21 mouse cellular contexts compared by ENCODE assay signal in the genomic region with DNA sequence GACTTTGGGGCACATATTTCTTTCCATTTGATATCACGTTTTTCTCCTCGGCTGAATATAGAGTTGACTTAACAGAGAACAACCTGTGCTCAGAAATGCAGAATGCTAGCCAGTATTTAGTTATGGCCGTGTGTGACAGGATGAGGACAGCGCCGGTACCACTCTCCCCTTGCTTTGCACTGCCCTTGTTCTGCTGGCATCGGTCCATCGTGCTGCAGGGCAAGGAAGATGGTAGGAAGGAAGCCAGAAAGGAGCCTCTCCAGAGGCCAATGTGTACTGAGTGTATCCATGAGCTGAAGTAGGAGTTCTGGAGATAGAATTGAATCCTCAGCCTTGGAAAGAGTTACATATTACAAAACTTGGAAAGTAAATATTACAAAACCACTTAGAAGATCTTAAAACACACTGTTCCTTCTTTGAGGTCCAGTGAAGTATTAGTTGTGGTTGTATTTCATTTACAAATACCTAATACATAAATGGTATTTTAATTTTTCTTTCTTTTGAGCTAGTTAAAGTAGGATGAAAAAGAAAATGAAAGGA.
DNase-seq lines count a peak whose midpoint lies in the region; ATAC-seq lines count a peak whose summit lies in the region.
"Had no signal": no experiment of that assay in that cellular context is flagged by ENCODE, and none has a peak within 500 bp of the region (broad histone marks: within the 10 kb centered on the region; RNA-seq: fewer than 3 reads in every experiment).

No protein-coding gene starts in this region.

- H3K4me1 ChIP-seq in forebrain, embryonic 11.5 days (replicated peaks; ENCODE audit: control insufficient read depth, insufficient read depth, low read length): no peaks in the 10 kb centered on the region
- H3K4me1 ChIP-seq in neural tube, embryonic 15.5 days: no peaks in the 10 kb centered on the region
- H3K4me1 ChIP-seq: embryonic facial prominence, embryonic 15.5 days; limb, embryonic 15.5 days had no signal

- no peaks in the 10 kb centered on the region for H3K36me3 ChIP-seq in forebrain, embryonic 11.5 days (ENCODE audit: control insufficient read depth, insufficient read depth, low read length)
- H3K36me3 ChIP-seq in neural tube, embryonic 15.5 days: peaks cover under 1% of the 10 kb centered on the region; the same call in 1 of the 2 replicates

- intact Hi-C loops in left cerebral cortex, postnatal 4 days (cut with DNase I): no loop called here

- H3K4me2 ChIP-seq in forebrain, embryonic 11.5 days (ENCODE audit: low read depth, low read length, severe bottlenecking): no peak overlapping the region
- H3K4me2 ChIP-seq in neural tube, embryonic 15.5 days: no peak overlapping the region
- H3K4me2 ChIP-seq: embryonic facial prominence, embryonic 15.5 days; hindbrain, embryonic 14.5 days; limb, embryonic 15.5 days had no signal

- peak; percentile 18 to 26 for DNase-seq in cerebellum, adult 18-20 months
- DNase-seq in cerebellum, adult 8-10 months: no peak
- DNase-seq in left cerebral cortex, postnatal 4 days: peak; percentile 14
- DNase-seq in left cerebral cortex, adult 8-10 months (ENCODE audit: low spot score in 2 of 2): no peak
- peak; percentile 20 for DNase-seq in lung, postnatal 14 days
- no peak for DNase-seq in forebrain, embryonic 11.5 days (ENCODE audit: low spot score)
- DNase-seq: adrenal gland, postnatal 36 days; gastrocnemius, postnatal 25 days; heart, postnatal 4 days; kidney, adult 2 months; layer of hippocampus, adult 9-11 months; midbrain, embryonic 14.5 days; right cerebral cortex, postnatal 14 days had no signal

- no peak overlapping the region for H3K4me3 ChIP-seq in forebrain, embryonic 11.5 days (ENCODE audit: low read depth, low read length)
- no peak overlapping the region for H3K4me3 ChIP-seq in neural tube, embryonic 15.5 days (replicated peaks)
- H3K4me3 ChIP-seq: embryonic facial prominence, embryonic 15.5 days; limb, embryonic 15.5 days had no signal

- H3K27me3 ChIP-seq in forebrain, embryonic 11.5 days (ENCODE audit: control insufficient read depth, insufficient read depth, low read length): no peaks in the 10 kb centered on the region
- no peaks in the 10 kb centered on the region for H3K27me3 ChIP-seq in neural tube, embryonic 15.5 days (replicated peaks)
- H3K27me3 ChIP-seq: embryonic facial prominence, embryonic 15.5 days; limb, embryonic 15.5 days had no signal

- ATAC-seq in forebrain, embryonic 11.5 days (replicated peaks; ENCODE audit: low FRiP score): no peak
- no peak for ATAC-seq in neural tube, embryonic 15.5 days (ENCODE audit: low FRiP score)
- ATAC-seq: forebrain, embryonic 16.5 days had no signal

- H3K9ac ChIP-seq in forebrain, embryonic 11.5 days (ENCODE audit: low read length): no peak overlapping the region
- H3K9ac ChIP-seq in neural tube, embryonic 15.5 days (replicated peaks): no peak overlapping the region
- H3K9ac ChIP-seq: embryonic facial prominence, embryonic 15.5 days; hindbrain, embryonic 14.5 days; limb, embryonic 15.5 days; liver, embryonic 14.5 days had no signal

- WGBS in forebrain, embryonic 11.5 days: 98% methylated on average over 7 of the region's 7 CpGs
- 95% methylated on average over 7 of the region's 7 CpGs for WGBS in neural tube, embryonic 15.5 days

- no peaks in the 10 kb centered on the region for H3K9me3 ChIP-seq in forebrain, embryonic 11.5 days (ENCODE audit: control insufficient read depth, low read length)
- no peaks in the 10 kb centered on the region for H3K9me3 ChIP-seq in neural tube, embryonic 15.5 days (replicated peaks)
- H3K9me3 ChIP-seq: embryonic facial prominence, embryonic 15.5 days; limb, embryonic 15.5 days had no signal

- no peak overlapping the region for H3K27ac ChIP-seq in forebrain, embryonic 11.5 days (ENCODE audit: low read depth, low read length)
- H3K27ac ChIP-seq in neural tube, embryonic 15.5 days (replicated peaks): no peak overlapping the region
- H3K27ac ChIP-seq: embryonic facial prominence, embryonic 15.5 days; hindbrain, embryonic 14.5 days; kidney, postnatal 0 days; limb, embryonic 15.5 days; stomach, postnatal 0 days had no signal

Comparison
In these comparisons a context has a peak if more than half of its experiments do, and no peak if none do; other contexts are left out.
1. DNase-seq: peak in cerebellum, adult 18-20 months (2 of 2), left cerebral cortex, postnatal 4 days (single experiment) and lung, postnatal 14 days (single experiment); none in cerebellum, adult 8-10 months (single experiment), left cerebral cortex, adult 8-10 months (0 of 2) and forebrain, embryonic 11.5 days (single experiment).